Mouse (Mus musculus) lung, postnatal 10 days (tissue): ENCODE data around the gene 1500011B03Rik.

Experiments
- DNase-seq: peaks from one replicate; pipeline ENCODE4 v3.0.0; 2021

The 1500011B03Rik gene

DNA sequence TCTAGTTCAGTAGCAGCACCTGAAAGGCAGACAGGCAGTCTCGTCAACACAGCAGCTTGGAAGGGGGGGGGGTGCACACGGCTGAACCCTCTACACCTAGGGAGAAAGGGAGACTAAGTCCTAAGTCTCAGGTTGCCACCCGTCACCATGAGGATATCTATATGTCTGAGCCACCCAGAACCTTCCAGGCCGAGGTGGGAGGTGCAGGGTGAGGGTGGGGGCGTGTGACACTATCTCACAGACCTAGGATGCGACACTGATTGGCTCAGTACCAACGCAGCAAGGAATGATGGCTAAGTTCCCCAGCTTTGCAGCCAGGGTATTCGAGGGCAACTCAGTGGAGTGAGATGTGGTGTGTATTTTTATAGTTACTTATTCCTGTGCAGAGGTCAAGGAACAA, 14.9 kb downstream of the 1500011B03Rik start:
- DNase-seq, result no peak

DNA sequence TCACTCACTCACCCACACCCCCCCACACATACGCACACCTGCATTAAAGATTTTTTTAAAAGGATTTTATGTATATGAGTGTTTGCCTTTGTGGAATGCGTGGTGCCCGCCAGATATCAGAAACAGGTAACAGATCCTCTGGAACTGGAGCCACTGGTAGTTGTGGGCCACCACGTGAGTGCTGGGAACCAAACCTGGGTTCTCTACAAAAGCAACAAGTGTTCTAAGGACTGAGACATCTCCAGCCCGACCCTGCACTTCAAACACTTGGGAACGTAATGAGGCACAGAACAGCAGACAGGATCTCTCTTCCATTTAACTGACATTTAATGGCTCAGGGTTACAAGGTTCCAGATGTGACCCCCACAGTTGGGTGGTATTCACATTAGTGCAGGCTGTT, 15.4 kb downstream of the 1500011B03Rik start:
- no peak for DNase-seq

DNA sequence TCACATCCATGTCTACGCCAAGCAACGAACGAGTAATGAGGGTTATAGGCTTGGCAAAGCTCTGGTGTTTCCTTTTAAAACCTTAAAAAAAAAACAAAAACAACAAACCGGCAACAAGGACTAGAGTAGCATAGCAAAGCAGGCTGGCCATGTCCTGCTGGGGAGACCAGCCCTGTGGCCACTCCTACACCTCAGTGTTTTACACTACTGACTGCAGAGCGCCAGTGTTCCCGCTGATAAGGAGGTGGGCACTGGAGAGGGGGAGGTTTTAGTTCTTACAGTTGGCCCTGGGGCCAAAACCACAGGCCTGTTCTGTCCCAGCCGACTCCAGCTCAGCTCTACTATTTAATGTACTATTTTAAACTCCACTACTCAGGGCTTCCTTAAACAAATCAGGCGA, 15.8 kb downstream of the 1500011B03Rik start:
- DNase-seq, result no peak

DNA sequence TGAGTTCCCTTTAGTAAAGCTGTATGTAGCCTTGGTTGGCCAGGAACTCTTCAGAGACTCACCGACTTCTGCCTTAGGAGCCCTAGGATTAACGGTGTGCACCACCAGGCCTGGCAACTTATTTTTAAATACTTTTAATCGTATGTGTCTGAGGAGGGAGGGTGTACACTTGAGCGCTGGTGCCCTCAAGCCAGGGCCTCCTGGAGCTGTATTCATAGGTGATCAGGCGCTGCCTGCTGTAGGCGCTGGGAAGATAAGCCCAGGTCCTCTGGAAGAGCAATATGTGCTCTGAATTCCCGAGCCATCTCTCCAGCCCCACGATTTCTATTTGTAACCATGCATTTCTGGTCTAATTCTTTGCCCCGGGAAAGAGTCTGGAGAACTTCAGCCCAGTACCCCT, 16.2 kb downstream of the 1500011B03Rik start:
- DNase-seq, result no peak

DNA sequence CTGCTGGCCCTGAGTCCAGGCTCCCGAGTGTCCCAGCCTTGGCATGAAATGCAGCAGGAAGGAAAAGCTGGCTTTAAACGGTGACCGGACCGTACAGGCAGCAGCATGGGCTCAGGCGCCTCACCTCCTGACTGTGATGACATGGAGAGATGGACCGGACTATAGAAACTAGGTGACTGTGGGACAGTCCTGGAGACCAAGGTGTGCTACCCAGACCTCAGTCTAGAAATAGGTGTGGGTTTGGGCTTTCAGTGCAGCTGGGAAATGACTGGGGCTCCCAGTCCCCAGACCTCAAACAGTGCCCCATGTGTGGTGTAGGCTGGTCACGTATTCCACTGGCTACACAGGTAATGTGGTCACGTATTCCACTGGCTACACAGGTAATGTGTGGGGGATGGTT, 16.6 kb downstream of the 1500011B03Rik start:
- DNase-seq, result no peak

DNA sequence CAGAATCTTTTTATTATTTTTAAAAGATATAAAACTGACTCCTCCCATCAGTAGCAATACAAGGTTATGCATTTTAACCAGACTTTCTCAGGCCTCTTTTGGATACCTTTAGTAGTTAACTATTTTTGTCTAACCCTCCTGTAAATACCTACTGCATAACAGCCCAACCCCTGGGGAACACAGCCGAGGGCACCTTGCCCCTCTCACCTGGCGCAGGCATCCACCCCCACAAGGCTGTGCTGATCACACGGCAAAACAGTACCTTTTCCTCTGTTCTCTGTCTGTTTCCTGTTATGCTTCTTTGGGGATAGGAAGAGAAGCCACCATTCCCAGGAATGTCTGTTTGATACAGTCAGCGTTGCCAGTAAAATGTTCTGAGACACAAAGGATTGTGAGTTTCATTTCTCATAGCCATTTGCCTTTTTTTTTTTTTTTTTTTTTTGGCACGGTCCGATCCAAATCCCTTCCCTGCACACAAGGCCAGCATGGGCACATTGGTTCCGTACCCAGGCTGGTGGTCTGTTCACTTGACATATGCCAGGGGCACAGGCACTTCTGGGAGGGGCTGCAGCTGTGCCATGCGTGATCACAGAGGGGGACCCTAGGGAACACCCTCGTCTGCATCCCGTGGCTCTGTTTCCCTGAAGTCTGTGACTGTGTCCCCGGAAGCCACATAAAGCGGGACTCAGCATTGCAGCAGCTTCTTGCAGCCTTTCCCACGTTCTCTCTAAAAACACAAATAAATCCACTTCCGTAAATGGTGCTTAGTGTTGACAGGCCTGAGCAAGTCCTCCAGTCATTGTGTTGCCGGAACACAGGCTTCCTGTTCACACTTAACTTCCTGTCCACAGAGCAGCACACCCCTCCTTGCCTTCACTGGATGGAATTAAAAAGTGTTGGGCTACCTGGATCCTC, 17.6 kb downstream of the 1500011B03Rik start:
- DNase-seq, result peak; percentile 50

DNA sequence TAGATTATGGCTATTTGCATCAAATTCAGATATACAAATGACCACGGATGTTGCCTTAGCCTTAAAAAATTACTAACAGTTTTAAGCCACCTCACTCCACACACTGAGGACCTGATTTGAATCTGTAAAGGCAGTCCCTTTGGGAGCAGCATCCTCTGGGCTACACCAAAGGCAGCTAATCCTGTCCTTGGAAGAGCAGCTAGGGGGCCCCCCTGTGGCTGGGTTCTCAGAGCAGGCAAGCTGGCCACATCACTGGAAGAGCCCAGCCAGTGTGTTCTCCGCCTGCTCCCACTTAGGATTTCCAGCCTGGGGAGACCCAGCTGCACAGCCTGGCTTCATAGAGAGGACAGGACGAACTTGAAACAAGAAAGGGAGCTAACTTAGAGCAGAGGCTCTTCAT, 18.3 kb downstream of the 1500011B03Rik start:
- DNase-seq, result peak; percentile 72

DNA sequence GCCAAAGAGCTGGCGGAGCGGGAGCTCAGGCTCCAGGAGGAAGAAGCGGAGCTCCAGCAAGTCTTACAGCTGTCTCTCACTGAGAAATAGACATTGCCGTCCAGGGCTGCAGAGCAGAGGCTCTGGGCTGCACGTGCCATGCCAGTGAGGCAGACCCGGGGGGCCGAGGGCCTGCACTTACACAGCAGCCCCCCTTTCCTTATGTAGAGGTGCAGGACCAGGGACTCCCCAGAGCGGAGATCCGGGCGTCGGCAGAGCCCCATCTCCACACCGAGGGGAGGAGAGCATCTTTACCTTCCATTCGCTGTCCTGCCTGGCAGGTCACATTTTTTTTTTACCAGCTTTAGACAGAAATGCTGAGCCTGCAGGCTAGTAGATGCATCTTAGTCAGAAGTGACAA, 18.9 kb downstream of the 1500011B03Rik start:
- no peak for DNase-seq

DNA sequence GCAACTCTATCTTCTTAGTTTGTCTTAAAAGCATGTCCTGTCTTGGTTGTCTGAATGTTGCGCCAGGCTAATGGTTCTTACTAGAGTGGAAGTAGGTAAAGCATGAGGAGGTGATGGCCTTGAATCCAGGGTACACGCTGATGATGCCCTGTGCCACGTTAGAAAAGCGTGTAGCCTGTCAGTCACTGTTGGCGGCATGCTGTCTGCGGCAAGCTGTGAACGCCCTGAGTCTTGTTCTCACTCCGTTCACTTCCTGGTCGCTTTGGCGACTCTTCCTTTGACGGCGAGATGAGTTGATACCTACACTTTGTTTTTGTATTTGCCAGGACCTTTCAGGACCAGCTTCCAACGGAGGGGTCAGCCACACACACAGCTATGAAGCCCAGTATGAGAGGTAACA, 20.0 kb downstream of the 1500011B03Rik start:
- DNase-seq, result no peak

DNA sequence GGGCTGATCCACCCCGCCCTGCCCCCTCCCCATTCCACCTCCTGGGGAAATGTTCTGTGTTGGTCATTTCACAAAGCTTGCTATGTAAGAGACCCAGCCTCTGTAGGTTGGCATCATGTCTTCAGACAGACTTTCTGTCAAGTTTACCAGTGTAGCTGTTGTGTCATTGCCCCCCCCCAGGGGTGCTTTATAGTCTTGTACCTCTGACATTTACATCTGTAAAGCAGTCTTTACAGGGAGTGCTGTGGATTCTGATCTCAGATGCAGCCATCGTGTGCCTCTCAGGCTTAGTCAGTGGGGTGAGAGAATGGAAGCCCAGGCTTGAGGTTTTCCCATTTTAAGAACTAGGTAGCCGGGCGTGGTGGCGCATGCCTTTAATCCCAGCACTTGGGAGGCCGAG, 21.4 kb downstream of the 1500011B03Rik start:
- no peak for DNase-seq

DNA sequence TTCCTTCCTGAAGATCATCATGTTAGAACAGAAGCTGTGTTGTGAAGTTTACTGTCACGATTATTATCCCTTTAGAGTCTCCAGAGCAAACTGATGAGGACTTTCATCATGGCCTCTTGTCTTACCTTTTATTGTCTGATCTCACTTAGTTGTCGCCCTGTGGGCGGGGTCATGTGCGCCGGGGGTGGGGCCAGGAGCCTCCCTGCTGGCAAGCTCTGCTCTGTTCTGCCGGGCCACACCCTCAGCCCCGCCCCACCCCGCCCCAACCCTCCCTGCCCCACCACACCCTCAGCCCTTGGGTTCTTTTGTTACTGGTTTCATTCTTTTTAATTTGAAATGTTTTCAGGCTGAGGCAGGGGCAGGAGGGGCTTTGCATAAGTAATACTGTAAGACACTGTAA, 22.2 kb downstream of the 1500011B03Rik start:
- peak; percentile 51 for DNase-seq

DNA sequence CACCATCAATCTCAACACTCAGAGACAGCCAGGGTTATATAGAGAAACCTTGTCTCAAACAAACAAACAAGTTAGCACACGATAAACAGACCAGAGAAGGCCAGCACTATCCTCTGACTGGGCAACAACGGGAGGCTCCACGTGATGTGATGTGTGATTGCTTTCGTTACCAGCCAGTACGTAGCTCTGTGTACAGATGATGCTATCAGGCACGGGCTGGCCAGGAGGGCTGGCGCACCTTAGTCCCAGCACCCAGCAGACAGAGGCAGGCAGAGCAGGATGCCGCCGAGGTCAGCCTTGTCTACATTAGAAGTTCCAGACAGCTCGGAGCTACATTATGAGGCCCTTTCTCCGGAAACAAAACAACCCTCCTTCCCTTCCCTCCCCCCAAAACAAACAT, 23.4 kb downstream of the 1500011B03Rik start:
- no peak for DNase-seq

DNA sequence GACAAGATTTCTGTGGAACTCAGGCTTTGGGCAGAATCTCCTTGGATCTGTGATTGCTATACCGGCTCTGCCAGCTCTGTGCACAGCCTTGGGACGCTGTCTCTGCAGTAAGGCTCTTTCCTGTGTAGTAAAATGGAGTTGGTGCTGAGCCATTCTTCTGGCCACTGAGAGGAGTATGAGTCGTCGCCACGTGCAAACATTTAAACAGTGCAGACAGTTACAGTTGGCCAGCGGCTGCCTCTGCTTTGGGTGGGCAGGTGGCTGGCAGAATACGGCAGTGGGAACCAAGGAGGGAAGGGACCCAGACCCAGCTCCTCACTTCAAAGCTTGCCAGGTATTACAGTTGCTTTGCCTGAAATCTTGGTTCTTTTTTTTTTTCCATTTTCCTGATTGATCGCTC, 26.0 kb downstream of the 1500011B03Rik start:
- DNase-seq, result no peak

DNA sequence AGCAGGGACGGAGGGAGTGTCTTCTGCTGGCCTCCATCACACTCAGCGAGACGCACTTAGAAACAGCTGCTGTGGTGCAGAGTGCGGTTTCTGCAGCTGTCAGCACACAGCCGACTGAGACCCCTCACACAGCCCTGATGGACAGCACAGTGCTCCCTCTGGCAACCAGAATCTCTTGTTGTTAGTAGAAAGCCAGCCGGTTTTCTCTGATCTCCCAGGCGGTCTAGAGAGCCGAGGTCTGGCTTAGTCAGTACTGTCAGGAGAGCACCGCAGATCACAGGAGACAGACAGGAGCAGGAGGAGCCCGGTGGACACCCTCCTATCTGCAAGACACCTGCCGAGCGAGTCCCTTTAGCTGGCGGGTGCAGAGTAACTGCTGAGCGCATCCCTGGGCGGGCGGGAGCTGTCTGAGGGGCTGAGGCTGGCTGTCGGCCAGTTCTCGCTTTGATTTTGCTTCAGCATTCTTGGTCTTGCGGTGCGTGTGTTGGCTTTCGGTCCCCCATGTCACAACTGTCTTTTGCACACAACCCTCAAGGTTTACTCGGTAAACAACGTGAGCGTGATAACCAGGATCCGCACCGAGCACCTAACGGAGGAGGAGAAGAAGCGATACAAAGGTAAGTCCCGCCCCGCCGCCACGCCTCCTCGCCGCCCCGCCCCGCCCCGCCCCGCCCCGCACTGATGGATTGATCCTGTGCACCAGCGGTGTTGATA, 26.8 kb downstream of the 1500011B03Rik start:
- peak; percentile 60 for DNase-seq

DNA sequence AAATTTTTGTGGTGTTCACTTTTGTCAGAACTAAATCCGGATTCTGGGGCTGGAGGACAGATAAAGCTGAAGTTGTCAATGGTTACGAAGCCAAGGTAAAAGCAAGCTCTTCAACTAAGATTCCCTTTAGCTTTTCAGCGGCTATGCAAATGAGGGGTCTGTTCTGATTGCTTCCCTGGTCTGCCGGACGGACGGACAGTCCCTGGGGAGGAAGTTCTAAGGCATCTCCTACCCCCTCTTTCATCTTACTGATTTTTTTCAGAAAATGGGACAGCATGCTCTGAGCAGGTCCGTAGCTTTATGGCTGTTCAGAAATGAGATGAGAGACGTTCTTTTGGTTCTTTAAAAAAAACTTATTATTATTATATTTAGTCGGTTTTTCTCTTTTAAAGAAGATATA, 27.6 kb downstream of the 1500011B03Rik start:
- no peak for DNase-seq

DNA sequence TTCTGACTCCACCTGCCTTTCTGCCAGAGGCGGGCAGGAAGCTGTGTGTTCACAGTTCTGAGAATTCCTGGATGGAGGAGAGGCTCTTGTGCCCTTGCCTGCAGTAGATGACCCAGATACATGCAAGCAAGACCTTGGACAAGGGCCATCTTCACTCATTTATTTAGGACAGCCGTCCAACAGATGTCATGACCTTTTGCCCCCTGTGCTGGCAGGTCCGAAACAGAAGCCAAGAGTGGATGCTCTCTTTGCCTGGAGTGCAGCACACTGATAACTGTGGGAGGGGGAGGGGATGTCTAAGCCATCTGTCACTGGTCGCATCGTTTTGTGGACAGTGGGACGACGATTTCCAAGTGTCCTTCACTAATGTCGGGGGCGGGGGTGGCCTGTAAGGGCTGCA, 28.0 kb downstream of the 1500011B03Rik start:
- peak; percentile 51 for DNase-seq

DNA sequence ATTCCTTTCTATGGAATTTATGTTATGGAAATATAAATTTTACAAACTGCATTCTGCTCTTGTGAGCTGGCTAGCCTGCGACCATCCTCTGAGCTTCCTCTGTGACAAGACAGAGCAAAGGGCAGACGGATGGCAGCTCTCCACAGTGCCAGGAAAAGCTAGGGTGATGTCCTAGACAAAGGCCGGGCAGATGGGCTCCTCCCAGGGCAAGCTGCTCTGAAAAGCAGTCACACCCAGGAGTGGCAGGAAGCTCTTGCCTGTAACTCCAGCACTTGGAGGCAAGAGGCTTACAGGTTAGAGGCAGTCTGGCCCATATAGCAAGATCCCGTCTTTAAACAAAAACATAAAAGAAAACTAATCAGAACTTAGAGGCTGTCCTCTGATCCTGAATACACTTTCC, 28.7 kb downstream of the 1500011B03Rik start:
- peak; percentile 77 for DNase-seq

DNA sequence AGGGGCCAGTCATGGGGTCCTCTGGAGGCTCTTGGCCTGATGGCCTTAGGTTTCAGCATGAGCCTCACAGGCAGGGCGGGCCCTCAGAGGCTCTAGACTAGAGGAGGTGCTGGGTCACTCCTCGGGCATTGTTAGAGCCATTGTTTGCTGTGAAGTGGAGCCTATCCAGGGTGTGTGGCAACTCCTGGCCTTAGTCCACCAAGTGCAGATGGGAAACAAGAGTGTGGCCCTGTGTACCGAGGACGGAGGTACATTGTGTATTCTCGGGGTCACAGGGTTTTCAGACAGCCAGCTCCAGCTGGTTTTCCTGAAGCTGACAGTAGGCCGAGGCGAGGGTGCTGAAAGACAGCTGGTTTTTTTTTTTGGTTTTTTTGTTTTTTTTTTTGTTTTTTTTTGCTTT, 30.0 kb downstream of the 1500011B03Rik start:
- DNase-seq, result peak; percentile 89

DNA sequence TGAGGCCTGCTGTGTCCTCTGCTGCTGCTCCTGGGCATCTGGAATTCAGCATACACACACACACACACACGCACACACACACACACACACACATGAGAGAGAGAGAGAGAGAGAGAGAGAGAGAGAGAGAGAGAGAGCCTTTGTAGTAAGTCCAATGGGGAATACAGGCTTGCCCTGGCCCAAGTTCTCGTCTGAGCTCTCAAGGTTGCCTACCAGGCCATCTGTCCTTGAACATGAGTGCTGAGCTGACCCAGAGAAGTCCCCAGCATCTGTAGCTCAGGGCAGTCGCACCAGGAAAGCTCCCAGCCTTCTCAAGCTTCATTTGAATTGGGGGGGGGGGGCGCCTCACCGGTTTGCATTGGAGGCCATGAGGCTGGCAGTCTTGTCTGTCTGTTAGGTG, 38.1 kb downstream of the 1500011B03Rik start:
- DNase-seq, result no peak

DNA sequence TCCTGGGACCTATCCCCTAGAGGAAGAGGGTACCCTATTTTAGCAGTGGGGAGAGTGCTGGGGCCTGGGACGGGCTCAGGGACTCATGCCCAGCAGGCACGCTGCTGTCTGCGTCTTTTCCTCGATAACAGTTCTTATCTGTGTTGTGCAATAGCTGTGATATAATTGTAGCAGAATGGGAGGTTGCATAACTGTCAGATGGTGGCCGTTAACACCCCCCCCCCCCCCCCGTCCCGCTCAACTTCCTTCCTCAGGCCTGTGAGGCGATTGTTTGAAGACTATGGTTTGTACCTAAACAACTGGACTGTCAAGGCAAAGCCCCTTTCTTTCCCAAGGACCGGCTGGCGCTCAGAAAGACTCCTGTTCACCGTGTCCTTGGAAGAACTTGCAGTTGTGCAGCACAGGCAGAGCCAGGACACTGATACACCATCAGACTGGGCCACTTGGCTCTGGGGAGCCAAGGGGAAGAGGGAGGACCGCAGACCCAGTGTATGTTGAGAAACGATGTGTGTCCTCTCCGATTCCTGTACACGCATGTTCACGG, 38.6 kb downstream of the 1500011B03Rik start:
- peak; percentile 79 for DNase-seq

DNA sequence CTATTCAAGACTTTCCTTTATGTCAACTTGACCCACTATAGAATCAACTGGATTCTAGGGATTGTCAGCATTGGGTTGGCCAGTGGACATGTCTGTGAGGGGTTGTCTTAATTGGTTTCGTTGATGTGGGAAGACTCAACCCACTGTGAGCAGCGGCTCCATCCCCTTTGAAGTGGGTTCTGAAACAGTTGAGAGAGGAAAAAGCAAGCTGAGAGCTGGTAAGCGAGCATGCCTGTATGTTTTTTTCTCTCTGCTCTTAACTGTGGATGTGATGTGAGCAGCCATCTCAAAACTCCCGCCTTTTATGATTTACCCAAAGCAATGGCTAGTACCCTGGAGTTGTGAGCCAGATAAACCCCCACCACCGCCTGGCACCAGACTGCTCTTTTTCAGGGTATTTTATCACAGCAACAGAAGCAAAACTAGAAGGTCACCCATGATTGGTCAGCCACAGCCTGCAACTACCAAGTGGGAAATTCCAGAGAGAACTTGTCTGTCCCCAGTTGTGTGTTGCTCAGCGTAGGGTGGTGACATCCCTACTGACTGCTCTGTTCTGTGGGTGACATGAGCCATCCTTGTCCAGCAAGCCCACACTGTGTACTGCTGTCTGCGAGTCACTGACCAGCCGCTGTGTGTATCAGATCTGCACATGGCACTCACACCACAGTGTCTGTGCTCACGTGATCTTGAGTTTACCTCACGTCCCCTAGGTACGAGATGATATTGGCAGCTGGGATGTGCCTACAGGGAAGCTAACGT, 39.7 kb downstream of the 1500011B03Rik start:
- peak; percentile 56 for DNase-seq

DNA sequence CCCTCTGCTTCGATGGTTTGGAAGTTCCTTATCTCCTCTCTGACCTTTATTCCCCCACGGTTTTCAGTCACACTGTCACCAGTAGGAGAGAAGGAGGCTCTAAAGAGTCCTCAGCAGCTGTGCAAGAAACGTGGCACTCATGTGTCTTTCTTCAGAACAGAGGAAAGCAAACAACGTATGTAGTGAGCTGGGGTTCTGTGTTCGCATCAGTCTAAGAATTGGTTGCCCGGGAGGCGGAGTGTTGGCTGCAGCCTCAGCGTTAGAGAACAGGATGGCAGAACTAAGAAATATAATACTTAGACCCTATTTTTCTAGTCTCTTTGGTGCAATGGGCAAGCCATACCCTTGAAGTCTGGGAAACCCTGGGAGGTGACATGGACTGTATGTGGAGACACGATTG, 40.3 kb downstream of the 1500011B03Rik start:
- no peak for DNase-seq

DNA sequence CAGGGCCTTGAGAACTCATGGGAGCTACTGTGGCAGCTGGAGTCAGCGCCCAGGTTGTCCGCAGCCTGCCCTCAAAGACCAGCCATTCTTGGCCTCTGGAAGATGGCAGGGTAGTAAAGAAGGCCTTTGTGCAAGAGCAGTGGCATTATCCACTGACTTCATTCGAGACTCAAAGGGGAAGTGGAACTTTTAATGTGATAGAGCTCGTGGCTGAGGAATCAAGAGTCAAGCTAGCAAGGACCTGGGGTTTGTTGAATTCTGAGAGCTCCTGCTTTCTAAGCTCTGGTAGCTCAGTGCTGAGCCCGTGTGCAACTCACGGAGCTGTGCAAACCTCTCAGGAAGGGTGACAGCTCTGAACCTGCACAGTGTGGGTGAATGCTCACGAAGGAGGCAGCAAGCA, 42.4 kb downstream of the 1500011B03Rik start:
- no peak for DNase-seq
